Mouse (Mus musculus) layer of hippocampus, adult 2 months (tissue): Measurements from ENCODE around the gene Cdhr5. TPM values are rescaled to one million over a fixed set of nuclear protein-coding genes. Genes with fewer than 3 reads are reported as not detected.

Experiments used
- DNase-seq, 2 experiments: peaks; one replicate each; pipeline ENCODE4 v3.0.0; 2022; ENCODE audit warnings: low spot score in 2 of 2
- H3K27ac ChIP-seq: fragments of 200-600 bp; 2 replicates; pipeline ENCODE4 v1.8.1; 2022
- H3K4me3 ChIP-seq: fragments of 200-600 bp; 2 replicates; pipeline ENCODE4 v1.8.1; 2022; ENCODE audit warnings: mild to moderate bottlenecking
- CTCF ChIP-seq: fragments of 200-600 bp; conservative IDR thresholded peaks from 2 replicates; pipeline ENCODE4 v1.8.1; 2022; ENCODE audit warnings: antibody characterized with exemption, mild to moderate bottlenecking, moderate library complexity
- long read RNA-seq, 2 experiments: library from polyadenylated mRNA; stranded (forward); transcript quantifications; one replicate each; pipeline ENCODE4 v2.0.0; 2021; ENCODE audit warnings: borderline mapping rate in 2 of 2
- total RNA-seq, 2 experiments: library from RNA; stranded (reverse); gene quantifications; 2 replicates each; pipeline ENCODE4 v1.2.3; 2021

Cdhr5 gene
- not detected for total RNA-seq
- long read RNA-seq, experiment 1: 0 reads
- long read RNA-seq, experiment 2: 0 reads

- TF ChIP-seq CTCF: no peak
- Histone ChIP-seq H3K27ac (no peak within 1 kb of the TSS), H3K4me3 (no peak within 1 kb of the TSS)
- no peak for DNase-seq
Observed at GRCm38 (mm10) chr7:141276546-141276945, at the start of gene Cdhr5. Cdhr5 (minus strand) TSS chr7:141276786.

DNA sequence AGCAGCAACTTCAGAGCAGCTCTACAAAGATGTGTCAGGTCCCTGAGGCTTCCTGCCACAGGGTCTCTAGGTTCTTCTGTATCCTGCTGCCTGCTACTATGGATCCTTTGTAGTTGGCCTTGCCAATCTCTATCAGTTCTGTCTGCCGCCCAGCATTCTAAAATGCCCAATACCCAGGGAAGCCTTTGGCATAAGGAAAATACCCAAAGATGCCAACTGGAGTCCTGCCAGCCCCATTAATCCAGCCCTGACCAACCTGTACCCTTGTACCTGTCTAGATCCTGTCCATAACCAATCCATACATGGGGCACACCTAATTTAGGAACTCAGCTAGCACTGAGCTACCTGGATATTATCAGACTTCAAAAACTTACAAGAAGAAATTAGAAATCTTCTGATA is 48.1 kb upstream of the Cdhr5 start:
- TF ChIP-seq CTCF: no peak
- no peak for DNase-seq
- Histone ChIP-seq H3K4me3 (no peak overlapping the region), H3K27ac (no peak overlapping the region)

GRCm38 (mm10) chr7:141319446-141319845 is 42.9 kb upstream of the Cdhr5 start:
- no peak for DNase-seq
- H3K4me3 ChIP-seq: no peak overlapping the region
- no peak for TF ChIP-seq CTCF
- no peak overlapping the region for H3K27ac ChIP-seq

DNA sequence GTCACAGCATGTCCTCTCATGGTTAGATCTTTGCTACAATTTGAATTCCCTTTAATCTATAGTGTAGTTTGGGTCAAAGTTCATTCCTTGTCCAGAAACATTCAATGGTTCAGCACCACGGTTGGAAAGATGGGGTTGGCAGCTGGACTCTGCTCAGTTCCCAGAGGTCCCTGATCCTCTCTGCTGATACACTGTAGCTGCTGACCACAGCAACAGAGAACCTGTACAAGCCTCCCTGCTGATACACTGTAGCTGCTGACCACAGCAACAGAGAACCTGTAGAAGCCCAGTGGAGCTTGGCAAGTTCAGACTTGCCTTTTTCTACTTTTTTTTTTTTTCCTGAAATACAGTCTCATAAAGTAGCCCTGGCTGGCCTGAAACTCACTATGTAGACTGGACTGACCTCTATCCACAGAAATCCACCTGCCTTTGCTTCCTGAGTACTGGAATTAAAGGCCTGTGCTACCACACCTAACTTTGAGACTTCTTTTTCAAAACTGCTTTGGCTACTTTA is 41.1 kb upstream of the Cdhr5 start:
- Histone ChIP-seq H3K27ac (no peak overlapping the region), H3K4me3 (no peak overlapping the region)
- no peak for TF ChIP-seq CTCF
- no peak for DNase-seq

DNA sequence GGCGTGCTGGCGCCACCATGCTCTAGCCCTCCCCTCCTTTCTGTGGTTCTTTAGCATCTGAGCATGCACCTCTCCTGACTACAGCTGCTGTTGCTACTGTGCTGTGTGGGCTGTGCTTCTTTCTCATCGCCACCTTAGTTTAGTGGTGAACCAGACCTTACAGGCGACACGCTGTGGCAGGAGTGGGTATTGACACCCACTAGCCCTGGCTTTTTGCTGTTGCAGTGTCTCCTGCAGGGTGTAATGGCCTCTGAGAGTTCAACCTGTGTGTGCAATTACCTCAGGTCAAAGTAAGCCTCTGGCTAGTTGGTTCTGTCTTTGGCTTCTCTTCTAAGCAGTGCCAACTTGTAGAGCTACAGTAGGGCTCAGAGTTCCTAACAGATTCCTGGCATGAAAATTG is 39.4 kb upstream of the Cdhr5 start:
- Histone ChIP-seq H3K27ac (no peak overlapping the region), H3K4me3 (no peak overlapping the region)
- peak; percentile 19 to 44 for DNase-seq
- TF ChIP-seq CTCF: peak; percentile 76

DNA sequence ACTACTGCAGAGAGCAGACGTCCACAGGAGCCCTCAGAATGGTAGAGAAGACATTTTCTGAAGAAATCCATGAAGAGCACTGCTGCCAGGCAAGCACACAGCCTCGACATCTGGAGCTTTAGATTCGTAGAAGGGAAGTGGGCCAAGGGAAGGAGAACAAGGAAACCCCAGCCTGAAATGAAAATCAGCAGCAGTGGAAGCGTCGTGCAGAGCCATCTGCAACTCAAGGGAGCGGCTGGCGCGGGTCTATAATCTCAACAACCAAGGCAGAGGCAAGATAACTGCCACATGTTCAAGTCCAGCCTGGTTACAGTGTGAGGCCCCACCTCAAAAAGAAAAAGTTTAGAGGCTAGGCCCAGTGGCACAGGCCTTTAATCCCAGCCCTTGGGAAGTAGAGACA is 38.5 kb upstream of the Cdhr5 start:
- no peak for TF ChIP-seq CTCF
- peak in 1 of 2 experiments; percentile 38 for DNase-seq
- H3K4me3 ChIP-seq: no peak overlapping the region
- H3K27ac ChIP-seq: no peak overlapping the region

DNA sequence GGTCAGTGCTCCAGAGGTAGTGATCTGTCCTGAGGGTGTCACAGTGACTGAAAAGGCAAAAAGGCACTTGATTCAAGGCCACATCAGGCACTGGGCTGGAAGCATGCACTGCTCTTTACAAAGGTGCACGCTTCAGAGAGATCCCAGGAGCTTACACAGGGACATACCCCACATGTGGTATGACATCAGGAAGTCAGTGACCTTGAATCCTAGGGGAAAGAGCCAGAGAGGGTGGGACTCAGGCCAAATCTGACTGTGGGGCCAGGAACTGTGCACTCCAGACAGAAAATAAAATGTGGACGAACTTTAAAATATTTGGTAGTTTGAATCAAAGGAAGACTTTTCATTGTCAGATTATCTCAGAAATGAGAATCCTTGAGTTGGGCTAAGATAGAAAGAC is 37.8 kb upstream of the Cdhr5 start:
- DNase-seq: no peak
- H3K4me3 ChIP-seq: no peak overlapping the region
- H3K27ac ChIP-seq: no peak overlapping the region
- TF ChIP-seq CTCF: no peak

- no peak overlapping the region for H3K27ac ChIP-seq
- no peak overlapping the region for H3K4me3 ChIP-seq
- no peak for TF ChIP-seq CTCF
- DNase-seq: no peak
Observed at GRCm38 (mm10) chr7:141304537-141304936, 28.0 kb upstream of the Cdhr5 start.

- TF ChIP-seq CTCF: no peak
- no peak for DNase-seq
- H3K27ac ChIP-seq: no peak overlapping the region
- H3K4me3 ChIP-seq: no peak overlapping the region
Observed at GRCm38 (mm10) chr7:141302702-141303268, 26.2 kb upstream of the Cdhr5 start.

DNA sequence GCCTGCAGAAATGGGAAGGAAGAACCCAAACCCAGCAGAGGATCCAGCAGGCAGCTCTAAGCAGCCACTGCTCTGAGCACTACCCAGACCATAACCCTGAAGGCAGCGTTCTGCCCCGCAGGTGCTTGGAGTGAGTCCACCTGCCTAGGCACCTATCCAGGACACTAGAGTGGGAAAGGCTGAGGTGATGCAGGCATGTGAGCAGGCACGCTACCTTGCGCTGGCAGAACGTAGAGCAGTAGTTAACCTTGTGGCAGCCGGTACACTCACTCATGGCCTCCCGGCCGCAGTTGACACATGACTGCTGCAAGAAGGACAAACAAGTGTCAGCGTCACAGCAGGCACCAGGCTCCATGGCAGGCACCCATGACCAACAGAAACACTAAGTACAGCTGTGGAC is 24.8 kb upstream of the Cdhr5 start:
- no peak for TF ChIP-seq CTCF
- Histone ChIP-seq H3K27ac (no peak overlapping the region), H3K4me3 (no peak overlapping the region)
- DNase-seq: no peak

GRCm38 (mm10) chr7:141299175-141299574 is 22.6 kb upstream of the Cdhr5 start:
- Histone ChIP-seq H3K4me3 (no peak overlapping the region), H3K27ac (no peak overlapping the region)
- no peak for TF ChIP-seq CTCF
- no peak for DNase-seq

- DNase-seq: no peak
- no peak for TF ChIP-seq CTCF
- Histone ChIP-seq H3K4me3 (no peak overlapping the region), H3K27ac (no peak overlapping the region)
Observed at GRCm38 (mm10) chr7:141297926-141298650, 21.5 kb upstream of the Cdhr5 start.

DNA sequence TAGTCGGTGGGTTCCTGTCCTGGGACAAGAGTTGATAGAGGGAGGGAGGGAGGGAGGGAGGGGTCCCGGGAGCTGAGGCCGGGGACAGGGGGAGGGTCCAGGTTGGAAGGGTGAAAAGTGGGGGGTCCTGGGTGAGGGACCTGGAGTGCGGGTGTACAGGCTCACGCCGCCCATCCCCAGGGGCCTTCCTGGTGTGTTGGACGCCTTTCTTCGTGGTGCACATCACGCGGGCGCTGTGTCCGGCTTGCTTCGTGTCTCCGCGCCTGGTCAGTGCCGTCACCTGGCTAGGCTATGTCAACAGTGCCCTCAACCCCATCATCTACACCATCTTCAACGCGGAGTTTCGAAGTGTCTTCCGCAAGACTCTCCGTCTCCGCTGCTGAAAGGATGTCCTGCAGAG is 17.9 kb upstream of the Cdhr5 start:
- Histone ChIP-seq H3K4me3 (no peak overlapping the region), H3K27ac (no peak overlapping the region)
- no peak for TF ChIP-seq CTCF
- DNase-seq: no peak

- DNase-seq: no peak
- peak overlapping the region; percentile 12; the same call in 1 of the 2 replicates for H3K4me3 ChIP-seq
- no peak overlapping the region for H3K27ac ChIP-seq
- TF ChIP-seq CTCF: no peak
Observed at GRCm38 (mm10) chr7:141293852-141294471, 17.4 kb upstream of the Cdhr5 start.
